Mouse (Mus musculus) granulocyte monocyte progenitor cell, adult 5-6 weeks (primary cell): Measurements from ENCODE around the gene Dusp6. TPM values are rescaled to one million over a fixed set of nuclear protein-coding genes. Genes with fewer than 3 reads are reported as not detected.
"Not testable (repeated sequence)": the region's sequence is repeated elsewhere in the genome, so short reads cannot be mapped to it uniquely, and the experiment has no call there.

Source experiments
- ATAC-seq: replicated peaks from 2 replicates; pipeline ENCODE4 v1.8.0; 2016; ENCODE audit warnings: mild to moderate bottlenecking, moderate TSS enrichment, inconsistent platforms; ENCODE audit not compliant: poor library complexity, severe bottlenecking
- total RNA-seq, 2 experiments: library from RNA; stranded (forward) in 1 of 2; stranded (reverse) in 1 of 2; fragments of 200-712, 200-1000 nt in 1 of 2; fragments of >200 nt in 1 of 2; fragmentation: Nextera tagmentation in 1 of 2; gene quantifications; 2 replicates each; pipeline ENCODE4 v1.2.3; 2014 to 2017

The Dusp6 gene
- total RNA-seq (2014; fragmentation: Nextera tagmentation) (11.6 and 12.2 TPM in 2 replicates), total RNA-seq (2017) (20.0 and 26.9 TPM in 2 replicates)

DNA sequence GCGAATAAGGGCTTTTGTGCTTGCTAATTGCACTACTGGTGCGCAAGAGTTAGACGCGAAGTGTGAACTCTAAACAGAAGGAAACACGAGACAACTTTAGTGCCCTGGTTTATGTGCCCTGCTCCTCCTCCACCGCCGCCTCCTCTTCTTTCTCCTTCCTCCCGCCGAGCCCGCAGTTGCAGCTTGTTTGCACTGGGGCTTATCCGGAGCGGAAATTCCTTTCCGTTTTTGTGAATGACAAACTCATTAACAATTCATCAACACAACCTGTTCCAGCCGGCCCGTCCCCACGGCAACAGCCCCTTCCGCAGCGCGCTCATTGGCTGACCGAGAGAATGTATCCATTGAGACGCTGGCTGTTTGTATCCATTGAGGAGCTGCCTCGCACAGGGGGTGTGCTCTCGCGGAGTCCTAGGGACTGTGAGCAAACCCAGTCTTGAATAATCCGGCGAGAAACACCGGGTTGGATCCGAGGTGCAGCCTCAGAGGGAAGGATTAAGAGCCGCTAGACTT lies at the start of gene Dusp6:
TSS of gene Dusp6 (plus strand) at position 365 of the 513 bp plus-strand sequence.
- peak; percentile 66 for ATAC-seq

DNA sequence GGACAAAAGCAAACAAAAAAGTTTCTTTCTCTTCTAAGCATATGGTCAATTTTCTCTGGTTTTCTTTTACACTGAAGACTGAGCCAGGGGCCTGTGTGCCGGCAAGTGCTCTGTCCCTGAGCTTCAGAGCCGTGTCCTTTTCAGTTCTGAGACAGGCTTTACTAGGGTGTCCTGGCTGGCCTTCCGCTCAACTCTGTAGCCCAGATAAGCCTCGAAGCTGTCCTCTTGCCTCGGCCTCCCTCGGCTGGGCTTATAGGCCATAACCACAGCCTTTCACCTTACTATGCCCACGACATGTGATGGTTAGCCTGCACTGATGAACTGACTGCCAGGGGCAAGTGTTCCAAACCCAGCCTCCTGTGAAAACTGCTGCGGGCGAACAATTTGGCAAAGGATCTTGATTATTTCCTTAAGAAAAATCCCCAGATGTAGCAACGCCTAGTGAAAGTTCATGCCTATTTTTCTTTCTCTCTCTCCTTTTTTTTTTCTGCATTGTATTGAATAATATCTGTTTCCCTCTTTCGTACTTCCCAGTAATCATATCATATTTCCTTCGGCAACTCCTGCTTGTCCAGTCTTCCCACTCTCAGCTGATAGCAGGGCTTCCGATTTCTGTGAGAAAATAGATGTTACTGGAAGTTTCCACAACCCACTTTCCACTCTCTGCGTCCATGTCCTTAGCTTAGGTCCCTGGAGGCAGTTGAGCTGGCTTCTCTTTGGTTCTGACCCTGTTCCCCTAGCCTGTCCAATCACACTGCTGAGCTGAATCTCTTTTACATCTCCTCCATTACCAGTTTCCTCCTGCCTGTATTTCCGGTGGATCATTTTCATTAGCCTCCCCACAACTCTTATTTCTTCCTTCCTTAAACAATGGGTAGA lies 48.4 kb upstream of the Dusp6 start:
- ATAC-seq: no peak

DNA sequence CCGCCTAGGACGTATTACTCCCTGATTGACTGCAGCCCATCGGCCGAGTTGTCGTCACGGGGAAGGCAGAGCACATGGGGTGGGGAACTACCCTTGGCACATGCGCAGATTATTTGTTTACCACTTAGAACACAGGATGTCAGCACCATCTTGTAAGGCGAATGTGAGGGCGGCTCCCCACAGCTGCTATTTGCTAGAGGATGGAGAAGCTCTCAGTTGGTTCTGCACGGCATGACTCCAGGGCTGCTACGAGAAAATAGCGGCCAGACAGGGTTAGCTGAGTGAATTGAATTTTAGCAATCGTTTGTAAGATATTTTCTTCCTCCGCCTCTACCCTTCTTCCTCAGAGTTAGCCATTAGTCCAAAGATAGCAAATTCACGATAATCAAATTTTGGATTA lies 46.5 kb upstream of the Dusp6 start:
- not testable (repeated sequence) for ATAC-seq

DNA sequence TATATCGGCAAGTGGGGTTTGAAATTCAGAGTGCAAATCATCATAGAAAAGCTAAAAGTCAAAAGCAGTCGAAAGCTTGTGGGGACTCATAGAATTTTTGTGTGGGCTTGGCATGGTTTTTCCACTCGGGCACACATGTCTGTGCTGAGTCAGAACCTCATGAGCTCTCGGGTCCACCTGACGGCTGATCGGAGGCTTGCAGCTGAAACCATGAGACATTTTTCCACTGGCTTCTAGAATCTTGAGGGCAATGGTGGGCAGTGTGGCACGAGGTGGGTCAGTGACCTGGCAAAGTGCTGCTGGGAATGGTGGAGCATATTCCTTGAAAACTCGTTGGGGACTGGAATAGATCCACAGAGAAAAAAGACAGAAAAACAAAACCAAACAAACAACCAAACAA lies 41.5 kb upstream of the Dusp6 start:
- no peak for ATAC-seq

DNA sequence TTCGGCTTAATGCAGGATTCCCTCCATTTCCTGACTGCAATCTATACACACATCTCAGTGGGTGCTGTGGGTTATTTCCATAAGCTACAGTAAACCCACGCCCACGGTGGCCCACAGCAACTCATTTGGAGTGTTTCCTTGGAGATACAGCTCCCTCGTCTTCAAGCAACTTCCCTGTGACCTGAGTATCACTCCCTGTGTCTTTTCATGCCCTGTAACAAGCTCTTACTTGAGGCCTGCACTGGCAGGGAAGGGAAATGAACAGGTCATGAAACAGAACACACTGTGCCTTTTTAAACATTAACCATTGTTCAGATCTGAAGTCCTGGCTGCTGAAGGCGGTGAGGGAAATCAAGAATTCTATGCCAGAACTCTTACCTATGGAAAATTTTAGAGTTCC lies 40.3 kb upstream of the Dusp6 start:
- ATAC-seq: no peak

DNA sequence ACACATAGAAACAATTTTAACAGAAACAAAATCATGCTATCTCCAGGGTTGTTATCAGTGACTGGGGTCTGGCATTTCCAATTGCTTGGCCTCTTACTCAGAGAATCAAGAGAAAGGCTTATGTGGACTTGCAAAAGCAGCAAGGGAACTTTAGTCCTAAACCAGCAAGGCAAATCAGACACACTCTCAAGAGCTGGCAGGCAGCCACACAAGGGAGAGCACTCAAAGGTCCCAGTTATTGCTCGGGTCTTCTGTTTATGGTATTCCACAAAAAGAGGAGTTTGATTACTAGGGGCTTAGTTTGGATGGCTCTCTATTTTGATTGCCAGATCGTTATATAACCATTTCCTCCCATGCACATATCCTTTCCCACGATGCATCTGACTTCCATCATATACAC lies 38.8 kb upstream of the Dusp6 start:
- ATAC-seq: no peak

DNA sequence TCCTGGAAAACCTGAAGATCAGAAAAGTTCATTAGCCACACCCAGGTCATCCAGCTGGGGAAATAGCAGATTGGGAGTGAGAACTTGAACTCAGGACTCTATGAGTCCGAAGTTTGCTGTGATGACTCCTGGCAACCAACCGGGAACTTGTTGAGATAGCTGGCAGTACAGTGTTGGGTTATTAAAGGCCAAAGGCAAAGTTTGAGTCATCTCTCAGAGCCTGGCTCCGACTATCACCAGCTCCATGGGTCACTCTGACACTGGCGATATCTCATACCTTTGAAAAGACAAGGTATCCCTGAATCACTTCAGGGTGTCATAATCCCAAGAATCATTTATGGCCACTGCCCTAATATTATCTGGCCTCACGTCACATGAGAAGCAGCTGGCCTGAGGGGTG lies 36.2 kb upstream of the Dusp6 start:
- ATAC-seq: no peak

DNA sequence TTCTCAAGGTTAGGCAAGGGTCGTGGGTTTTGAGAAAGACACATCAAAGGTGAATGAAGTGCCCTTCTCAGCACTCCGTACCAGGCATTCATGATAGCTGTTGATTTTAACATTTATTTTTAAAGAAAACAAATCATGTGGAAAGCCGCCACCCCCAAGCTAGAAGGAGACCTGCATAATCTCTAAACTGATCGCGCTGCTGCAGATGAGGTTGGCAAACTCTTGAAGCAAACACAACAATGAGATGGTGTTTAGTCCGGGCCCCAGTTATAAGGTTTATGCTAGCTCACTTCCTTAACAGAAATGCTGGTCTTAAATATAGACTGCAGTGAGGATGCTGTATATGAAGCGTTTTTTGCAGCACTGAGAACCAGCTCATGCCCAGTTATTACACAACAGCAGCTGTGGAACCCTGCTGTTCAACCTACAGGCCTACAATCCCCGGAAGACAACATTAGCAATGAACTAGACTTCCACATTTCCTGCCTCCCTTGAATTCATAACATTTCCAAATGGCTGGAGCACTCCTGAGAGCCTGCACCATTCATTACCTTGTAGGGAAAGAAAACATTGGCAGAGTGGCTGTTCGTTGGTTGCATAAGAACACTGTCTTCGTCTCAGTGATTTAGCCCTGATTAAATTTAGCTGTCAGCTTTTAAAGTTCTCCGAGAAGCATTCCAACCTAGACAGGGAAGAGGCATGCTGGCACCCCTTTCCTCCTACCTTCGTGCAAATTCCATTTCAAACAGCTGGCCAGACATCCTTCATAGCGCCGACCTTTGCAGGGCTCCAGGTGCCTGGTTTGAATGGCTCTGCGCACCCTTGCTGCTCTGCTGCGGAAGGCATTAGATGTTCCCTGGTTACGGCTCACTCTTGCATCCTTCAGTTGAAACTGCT lies 34.8 kb upstream of the Dusp6 start:
- ATAC-seq: peak; percentile 67

DNA sequence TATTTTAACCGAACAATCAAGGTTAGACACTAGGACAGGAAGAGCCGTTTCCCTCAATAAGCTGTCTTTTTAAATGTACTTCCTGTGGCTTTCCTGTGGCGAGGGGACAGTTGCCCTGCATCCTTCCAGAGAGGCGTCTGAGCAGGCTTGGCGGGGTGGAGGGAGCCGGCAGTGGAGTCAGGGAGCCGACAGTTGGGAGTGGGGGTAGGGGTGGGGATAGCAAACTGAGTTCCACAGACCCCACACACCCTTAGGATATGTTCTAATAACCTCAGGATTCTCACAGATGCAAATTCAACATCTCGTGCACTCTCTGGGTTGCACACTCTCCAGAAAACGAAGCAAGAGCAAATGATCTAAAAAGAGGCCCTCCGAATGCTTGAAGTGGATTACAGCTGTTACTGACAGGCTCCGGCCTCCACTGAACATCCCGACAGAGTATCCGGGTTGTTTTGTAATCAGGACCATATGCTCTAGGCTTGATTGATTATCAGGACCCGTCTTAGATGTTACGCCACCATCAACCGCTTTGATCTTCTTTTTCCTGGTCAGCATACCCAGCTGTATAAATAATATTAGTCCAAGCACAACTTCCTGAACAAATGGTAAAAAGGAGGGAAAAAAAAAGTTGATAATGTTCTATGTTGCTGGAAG lies 33.9 kb upstream of the Dusp6 start:
- ATAC-seq: peak; percentile 45

DNA sequence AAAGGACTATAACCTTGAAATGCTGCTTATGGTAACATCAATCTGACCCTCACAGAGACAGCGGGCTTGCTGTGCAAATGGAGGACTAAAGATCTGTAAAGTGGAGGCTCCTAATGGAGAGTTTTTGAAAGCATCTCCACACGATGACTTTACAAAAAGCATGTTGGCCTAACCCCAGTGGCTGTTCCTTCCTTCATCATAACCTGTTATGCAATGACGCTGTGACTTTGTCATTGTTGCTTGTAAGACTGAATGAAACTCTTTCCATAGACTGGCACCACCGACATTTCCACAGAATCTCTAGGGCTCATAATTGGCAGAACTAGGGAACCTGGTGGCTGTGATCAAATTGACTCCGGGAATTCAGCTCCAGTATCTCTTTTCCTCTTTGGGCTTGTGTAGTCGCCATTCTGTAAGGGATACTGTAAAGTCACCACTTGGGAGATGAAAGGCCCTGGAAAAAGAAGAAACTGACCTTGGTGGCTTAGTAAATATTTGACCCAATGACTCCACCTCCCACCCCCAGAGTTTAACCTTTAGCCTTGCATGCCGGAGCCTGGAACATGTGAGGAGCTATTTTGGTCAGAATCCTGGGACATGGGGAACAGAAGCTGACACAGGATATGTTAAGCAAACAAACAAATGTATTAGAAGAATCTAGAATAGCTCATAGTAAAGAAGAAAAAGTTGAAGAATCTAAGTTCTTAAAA lies 30.4 kb upstream of the Dusp6 start:
- peak; percentile 66 for ATAC-seq

DNA sequence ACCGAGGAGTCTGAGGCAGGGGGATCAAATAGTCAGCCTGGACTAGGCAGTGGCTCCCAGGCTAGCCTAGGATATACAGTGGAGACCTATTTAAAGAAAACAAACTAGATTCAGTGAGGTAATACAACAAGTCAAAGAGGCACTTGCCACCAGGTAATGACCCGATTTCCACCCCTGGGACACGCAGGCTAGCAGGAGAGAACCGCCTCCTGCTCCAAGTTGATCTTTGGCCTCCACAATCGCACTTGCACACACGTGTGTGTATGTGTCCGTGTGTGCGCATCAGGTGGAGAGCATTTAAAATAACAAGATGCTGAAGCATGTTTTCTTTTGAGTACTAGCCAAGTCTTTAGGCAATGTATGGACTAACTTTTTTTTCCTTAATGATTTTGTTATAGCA lies 28.7 kb upstream of the Dusp6 start:
- no peak for ATAC-seq

DNA sequence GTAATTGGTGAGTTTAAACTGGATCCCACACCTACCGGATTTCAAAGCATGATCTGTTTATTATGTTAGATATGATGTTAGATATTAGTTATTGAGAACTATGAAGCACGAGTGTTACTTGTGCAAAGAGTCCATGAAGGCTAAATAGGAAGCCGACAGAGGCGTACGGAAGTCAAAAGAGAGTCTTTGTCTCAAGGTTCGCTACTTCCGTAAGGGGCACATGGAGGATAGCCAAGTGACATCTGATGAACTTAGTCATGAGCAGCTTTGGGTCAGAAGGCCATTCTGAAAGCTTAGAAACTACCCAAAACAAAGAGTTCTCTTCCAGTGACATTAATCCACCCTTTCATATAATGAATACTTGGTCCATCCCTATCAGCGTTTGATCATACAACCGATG lies 27.9 kb upstream of the Dusp6 start:
- ATAC-seq: no peak

DNA sequence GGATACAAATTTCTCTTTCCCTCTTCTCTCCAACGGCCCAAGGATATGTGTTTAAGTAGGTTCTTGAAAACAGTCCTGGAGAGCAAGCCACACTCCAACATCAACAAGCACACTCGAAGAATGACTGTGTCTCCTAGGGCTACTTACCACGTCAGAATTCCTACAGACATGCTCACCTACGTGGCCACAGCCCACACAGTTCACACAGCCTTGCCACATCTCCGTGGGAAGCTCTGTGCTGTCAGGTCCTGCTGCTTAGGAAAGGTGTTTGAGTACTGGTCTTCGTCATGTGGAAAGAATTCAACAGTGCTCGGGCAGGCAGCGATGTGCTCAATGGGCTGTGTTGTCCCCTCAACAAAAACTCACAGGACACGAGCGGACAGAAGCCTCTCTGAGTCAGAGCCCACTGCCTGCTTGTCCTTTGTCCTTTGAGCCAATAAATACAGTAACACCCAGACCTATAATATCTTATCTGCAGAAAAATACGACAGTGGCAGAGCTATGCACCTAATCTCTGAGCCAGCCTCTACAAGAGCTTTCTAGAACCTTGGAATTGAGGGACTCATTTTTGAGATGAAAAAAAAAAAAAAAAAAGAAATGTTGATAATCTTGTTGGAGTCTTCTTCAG lies 25.7 kb upstream of the Dusp6 start:
- ATAC-seq: no peak

DNA sequence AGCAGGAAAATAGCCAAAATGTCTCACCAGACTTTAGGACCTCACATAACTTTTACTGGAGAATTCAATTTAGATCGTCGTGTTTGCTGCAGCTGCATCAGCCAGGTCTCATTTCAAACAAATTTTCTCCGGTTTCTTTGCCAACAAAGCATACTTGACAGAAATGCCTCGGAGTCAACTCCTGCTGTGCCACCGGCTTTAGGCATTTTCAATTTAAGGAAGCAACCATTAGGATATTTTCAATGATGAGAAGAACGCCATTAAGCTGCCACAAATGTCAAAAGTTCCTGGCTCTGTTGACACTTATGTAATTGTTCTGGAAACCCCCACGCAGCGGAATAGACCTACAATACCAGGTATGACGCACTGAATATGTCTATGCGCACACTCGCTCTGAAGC lies 24.5 kb upstream of the Dusp6 start:
- no peak for ATAC-seq

DNA sequence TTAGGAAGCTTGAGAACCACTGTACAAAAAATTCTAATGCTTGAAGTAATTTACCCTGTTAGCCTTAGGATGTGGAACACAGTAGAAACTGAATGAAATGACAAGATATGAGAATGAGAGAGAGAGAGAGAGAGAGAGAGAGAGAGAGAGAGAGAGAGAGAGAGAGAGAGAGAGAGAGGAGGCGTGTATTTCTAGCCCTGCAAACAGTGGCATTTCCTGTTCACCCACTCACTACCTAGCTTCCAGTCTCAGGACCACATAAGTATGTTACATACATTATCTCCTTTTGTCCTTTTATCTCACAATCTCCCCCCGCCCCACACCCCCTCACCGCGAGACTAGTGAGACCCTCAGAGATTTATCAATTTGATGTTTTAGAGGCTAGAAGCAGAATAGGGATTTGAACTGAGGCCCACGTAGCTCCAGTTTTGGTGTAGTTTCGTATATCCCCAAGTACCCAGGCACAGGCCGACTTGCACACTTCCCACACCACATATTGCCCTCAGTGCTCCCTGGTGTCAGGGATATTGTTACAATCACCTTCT lies 21.7 kb upstream of the Dusp6 start:
- ATAC-seq: no peak; the same call in 1 of the 2 replicates

DNA sequence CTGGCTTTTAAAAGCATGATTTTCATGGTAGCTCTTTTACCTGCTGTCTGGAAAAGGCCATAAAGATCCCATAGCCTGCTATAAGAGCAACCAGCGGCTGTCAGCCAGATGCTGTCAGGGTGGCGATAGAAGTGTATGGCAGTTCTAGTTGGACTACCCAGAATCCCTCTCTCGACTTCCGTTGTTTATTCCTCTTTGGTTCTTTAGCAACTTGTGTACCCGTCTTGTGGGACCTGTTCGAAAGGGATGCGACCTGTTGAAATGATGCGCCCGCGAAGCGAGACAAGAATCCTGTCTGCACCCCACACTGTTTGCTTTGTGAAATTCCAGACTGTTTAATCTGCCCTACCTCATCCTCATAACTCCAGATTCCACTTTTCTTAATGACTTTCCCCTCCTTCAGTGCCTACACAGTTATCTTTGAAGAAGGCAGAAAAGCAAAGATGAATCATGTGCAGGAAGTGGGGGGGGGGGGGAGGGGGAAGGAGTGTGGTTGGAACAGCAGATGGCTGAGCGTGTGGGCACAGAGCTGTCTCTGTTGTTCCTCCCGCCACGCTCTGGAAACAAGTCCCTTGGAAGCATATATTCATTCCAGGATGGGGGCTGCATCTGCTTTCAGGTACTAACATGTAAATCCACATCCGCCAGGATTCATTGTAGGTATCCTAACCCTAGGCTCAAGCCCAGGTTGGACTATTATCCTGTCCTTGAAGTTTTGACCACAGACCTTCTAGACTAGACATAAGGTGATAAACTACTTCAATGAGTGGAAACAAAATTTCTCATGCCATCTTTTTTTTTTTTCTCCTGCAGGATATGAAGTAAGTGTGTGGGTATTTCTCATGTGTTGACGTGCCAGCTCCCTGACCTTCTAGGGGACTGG lies 21.0 kb upstream of the Dusp6 start:
- ATAC-seq: peak; percentile 75

DNA sequence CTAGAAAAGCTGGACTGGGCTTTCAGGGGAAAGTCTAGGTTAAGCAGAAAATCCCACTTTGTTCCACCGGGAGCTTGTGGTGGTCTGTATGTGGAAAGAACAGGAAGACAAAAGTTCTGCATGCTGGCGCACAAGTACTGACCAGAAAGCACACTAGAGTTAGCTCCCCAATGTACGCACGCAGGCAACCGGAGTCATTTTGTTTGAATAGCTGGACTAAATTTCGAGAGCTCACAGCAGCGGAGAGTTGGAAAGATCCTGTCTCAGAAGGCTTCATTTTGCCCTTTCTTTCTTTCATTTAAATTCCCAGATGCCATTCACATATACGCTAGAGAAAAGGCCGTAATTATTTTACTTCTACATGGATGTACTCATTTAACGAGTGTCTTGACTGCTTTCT lies 20.3 kb upstream of the Dusp6 start:
- no peak for ATAC-seq

DNA sequence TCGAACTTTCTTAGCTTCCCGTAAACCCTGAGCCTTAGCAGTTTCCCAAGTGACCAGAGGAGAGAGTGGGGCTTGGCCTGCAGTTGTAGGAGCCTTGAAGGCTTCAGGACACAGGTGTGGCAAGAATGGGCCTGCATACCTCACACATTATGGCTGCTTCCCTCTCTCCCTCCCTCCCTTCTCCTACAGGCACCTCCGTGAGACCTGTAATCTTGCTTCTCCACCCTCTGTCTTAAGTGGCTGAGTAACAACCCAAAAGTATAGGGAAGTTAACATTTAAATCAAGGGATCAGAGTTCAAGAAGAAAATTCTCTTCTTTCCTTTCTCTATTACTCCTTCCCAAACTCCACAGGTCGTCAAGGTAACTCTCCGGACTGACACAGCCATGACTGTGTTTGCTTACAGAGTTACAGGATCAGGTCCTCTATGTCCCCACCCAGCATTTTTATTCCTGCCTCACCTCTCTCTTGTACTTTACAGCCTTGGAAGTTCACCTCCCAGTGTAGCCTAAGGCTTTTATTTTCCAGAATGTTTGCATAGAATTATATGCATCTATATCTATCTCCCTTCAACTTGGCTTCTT lies 19.0 kb upstream of the Dusp6 start:
- ATAC-seq: no peak
